ENCODE assay signal across 16 mouse cellular contexts in the genomic region with DNA sequence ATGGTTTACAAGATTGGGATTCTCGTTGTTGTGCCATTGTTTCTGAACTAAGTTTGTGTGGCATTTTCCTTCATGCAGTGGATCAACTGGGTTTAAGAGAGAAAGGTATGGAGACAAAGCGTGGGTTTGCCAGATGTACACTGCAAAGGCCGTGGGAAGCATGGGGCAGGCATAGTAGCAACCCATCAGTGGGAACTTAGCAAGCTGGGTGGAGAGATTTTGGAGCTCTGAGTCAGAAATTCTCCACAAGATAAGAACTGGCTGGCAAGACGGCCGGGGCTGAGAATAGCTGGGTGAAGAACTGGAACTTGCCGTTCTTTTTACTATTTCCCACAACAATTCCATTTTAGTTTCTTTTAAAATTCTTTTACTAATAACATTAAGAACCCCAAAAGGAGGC.
"Had no signal": no experiment of that assay in that cellular context is flagged by ENCODE, and none has a peak within 500 bp of the region (broad histone marks: within the 10 kb centered on the region; RNA-seq: fewer than 3 reads in every experiment).

No protein-coding gene starts in this region.

- H3K4me2 ChIP-seq: lung, embryonic 14.5 days; midbrain, embryonic 12.5 days; midbrain, embryonic 15.5 days; neural tube, embryonic 13.5 days; neural tube, embryonic 15.5 days had no signal

- H3K27me3 ChIP-seq: midbrain, embryonic 12.5 days; midbrain, embryonic 15.5 days; neural tube, embryonic 13.5 days; neural tube, embryonic 15.5 days had no signal

- H3K9ac ChIP-seq: lung, embryonic 14.5 days; midbrain, embryonic 12.5 days; midbrain, embryonic 15.5 days; neural tube, embryonic 13.5 days; neural tube, embryonic 15.5 days had no signal

- DNase-seq: lung, adult 18-20 months; lung, embryonic 14.5 days; lung, postnatal 10 days; lung, postnatal 4 days; retina, postnatal 1 day; right cerebral cortex, postnatal 25 days; right cerebral cortex, postnatal 4 days; spleen, adult 18-20 months; thymus, adult 18-20 months; thymus, postnatal 14 days; thymus, postnatal 36 days had no signal

- ATAC-seq: midbrain, embryonic 15.5 days had no signal

- H3K9me3 ChIP-seq: midbrain, embryonic 10.5 days; midbrain, embryonic 12.5 days; midbrain, embryonic 15.5 days; neural tube, embryonic 13.5 days; neural tube, embryonic 15.5 days had no signal

- H3K36me3 ChIP-seq: midbrain, embryonic 10.5 days; midbrain, embryonic 12.5 days; midbrain, embryonic 15.5 days; neural tube, embryonic 13.5 days; neural tube, embryonic 15.5 days had no signal

- H3K4me1 ChIP-seq: midbrain, embryonic 10.5 days; midbrain, embryonic 12.5 days; midbrain, embryonic 15.5 days; neural tube, embryonic 13.5 days; neural tube, embryonic 15.5 days had no signal

- H3K27ac ChIP-seq: midbrain, embryonic 10.5 days; midbrain, embryonic 12.5 days; midbrain, embryonic 15.5 days; neural tube, embryonic 13.5 days; neural tube, embryonic 15.5 days had no signal

- H3K4me3 ChIP-seq: midbrain, embryonic 10.5 days; midbrain, embryonic 12.5 days; midbrain, embryonic 15.5 days; neural tube, embryonic 13.5 days; neural tube, embryonic 15.5 days had no signal
